Mouse (Mus musculus): ENCODE data around the gene Esr1. TPM values are rescaled to one million over a fixed set of nuclear protein-coding genes. Genes with fewer than 3 reads are reported as not detected.

The Esr1 gene
- polyA plus RNA-seq, 1 experiment = not detected

GRCm38 (mm10) chr10:4776714-4777090, 165.3 kb downstream of the Esr1 start:
- H3K4me3 ChIP-seq (ENCODE audit: low read depth, low read length) = no peak overlapping the region
- no peaks in the 10 kb centered on the region for H3K36me3 ChIP-seq (ENCODE audit: control insufficient read depth, insufficient read depth, low read length, poor library complexity, severe bottlenecking)
- H3K27me3 ChIP-seq (ENCODE audit: control insufficient read depth, insufficient read depth, low read length, poor library complexity, severe bottlenecking) = no peaks in the 10 kb centered on the region; the same call in 1 of the 2 replicates
- no peaks in the 10 kb centered on the region for H3K9me3 ChIP-seq (replicated peaks; ENCODE audit: control insufficient read depth, insufficient read depth, low read length, poor library complexity, severe bottlenecking)
- H3K27ac ChIP-seq (ENCODE audit: insufficient read depth, low read length) = no peak overlapping the region
- H3K4me1 ChIP-seq (ENCODE audit: control insufficient read depth, insufficient read depth, low read length) = no peaks in the 10 kb centered on the region
- TF ChIP-seq POLR2A (IDR thresholded peaks at IDR 0.05; ENCODE audit: insufficient read depth, low read length) (no peak), CTCF (IDR thresholded peaks at IDR 0.05; ENCODE audit: low read depth, low read length) (no peak), EP300 (IDR thresholded peaks at IDR 0.05; ENCODE audit: insufficient read depth, low read depth, low read length) (no peak)
- no peak overlapping the region for H3K9ac ChIP-seq (ENCODE audit: low read depth, poor library complexity, severe bottlenecking)

DNA sequence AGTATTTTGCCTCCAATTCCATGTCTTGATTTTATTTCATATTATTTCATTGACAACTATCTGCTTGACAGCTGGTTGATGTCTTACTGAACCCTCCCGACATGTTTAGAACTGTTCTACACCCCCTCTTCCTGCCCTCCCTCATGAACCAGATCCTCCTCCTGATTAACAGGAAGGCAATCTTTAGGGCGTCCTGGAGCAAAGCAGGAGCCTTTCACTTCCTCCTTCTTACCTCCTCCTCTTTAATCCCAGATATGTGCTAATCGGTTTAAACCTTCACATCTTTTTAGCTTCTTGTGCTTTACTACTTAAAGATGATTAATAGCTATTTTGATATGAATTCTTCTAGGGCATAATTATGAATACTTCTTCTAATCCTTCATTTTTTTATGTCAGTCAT, 166.6 kb downstream of the Esr1 start:
- no peaks in the 10 kb centered on the region for H3K4me1 ChIP-seq (ENCODE audit: control insufficient read depth, insufficient read depth, low read length)

GRCm38 (mm10) chr10:4780926-4781325, 169.5 kb downstream of the Esr1 start:
- TF ChIP-seq EP300 (IDR thresholded peaks at IDR 0.05; ENCODE audit: insufficient read depth, low read depth, low read length) (no peak), CTCF (IDR thresholded peaks at IDR 0.05; ENCODE audit: low read depth, low read length) (no peak), POLR2A (IDR thresholded peaks at IDR 0.05; ENCODE audit: insufficient read depth, low read length) (no peak)
- no peak overlapping the region for H3K9ac ChIP-seq (ENCODE audit: low read depth, poor library complexity, severe bottlenecking)
- no peaks in the 10 kb centered on the region for H3K9me3 ChIP-seq (replicated peaks; ENCODE audit: control insufficient read depth, insufficient read depth, low read length, poor library complexity, severe bottlenecking)
- H3K27ac ChIP-seq (ENCODE audit: insufficient read depth, low read length) = no peak overlapping the region
- no peak overlapping the region for H3K4me3 ChIP-seq (ENCODE audit: low read depth, low read length)
- H3K36me3 ChIP-seq (ENCODE audit: control insufficient read depth, insufficient read depth, low read length, poor library complexity, severe bottlenecking) = no peaks in the 10 kb centered on the region
- H3K27me3 ChIP-seq (ENCODE audit: control insufficient read depth, insufficient read depth, low read length, poor library complexity, severe bottlenecking) = peaks cover 1% of the 10 kb centered on the region
- no peaks in the 10 kb centered on the region for H3K4me1 ChIP-seq (ENCODE audit: control insufficient read depth, insufficient read depth, low read length)

More for the DNA sequence above, 166.6 kb downstream of the Esr1 start:
- no peak for TF ChIP-seq EP300 (IDR thresholded peaks at IDR 0.05; ENCODE audit: insufficient read depth, low read depth, low read length)
- no peak for TF ChIP-seq POLR2A (IDR thresholded peaks at IDR 0.05; ENCODE audit: insufficient read depth, low read length)
- TF ChIP-seq CTCF (IDR thresholded peaks at IDR 0.05; ENCODE audit: low read depth, low read length) = no peak
- Histone ChIP-seq H3K27ac (ENCODE audit: insufficient read depth, low read length) (no peak overlapping the region), H3K4me3 (ENCODE audit: low read depth, low read length) (no peak overlapping the region), H3K36me3 (ENCODE audit: control insufficient read depth, insufficient read depth, low read length, poor library complexity, severe bottlenecking) (no peaks in the 10 kb centered on the region), H3K9me3 (replicated peaks; ENCODE audit: control insufficient read depth, insufficient read depth, low read length, poor library complexity, severe bottlenecking) (no peaks in the 10 kb centered on the region), H3K27me3 (ENCODE audit: control insufficient read depth, insufficient read depth, low read length, poor library complexity, severe bottlenecking) (peaks cover 1% of the 10 kb centered on the region), H3K9ac (ENCODE audit: low read depth, poor library complexity, severe bottlenecking) (no peak overlapping the region)

DNA sequence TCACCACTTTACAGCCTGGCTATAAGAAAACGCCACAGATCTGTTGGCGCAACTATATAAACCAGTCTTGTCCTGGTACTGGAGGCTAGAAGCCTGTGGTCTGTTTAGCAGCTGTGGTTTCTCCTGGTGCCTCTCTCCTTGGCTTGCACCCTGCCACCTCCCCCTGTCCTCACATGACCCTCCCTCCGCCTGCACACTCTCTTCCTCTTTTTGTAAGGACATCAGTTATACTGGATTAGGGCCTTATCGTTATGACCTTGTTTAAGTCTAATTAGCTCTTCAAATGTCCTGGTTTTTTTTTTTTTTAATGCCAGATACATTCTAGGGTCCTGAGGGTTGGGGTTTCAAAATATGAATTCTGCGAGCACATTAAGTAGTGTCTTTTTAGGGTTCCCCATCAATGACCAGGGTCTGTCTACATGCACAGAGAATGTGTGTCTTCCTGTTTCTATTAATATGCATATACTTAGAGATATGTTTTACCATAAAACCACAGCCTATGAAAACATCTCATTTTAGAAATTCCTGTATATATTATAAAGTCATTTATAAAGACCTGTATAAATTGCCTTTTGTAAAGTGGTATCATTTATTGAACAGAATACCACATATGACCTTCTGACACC, 175.7 kb downstream of the Esr1 start:
- Histone ChIP-seq H3K27me3 (ENCODE audit: control insufficient read depth, insufficient read depth, low read length, poor library complexity, severe bottlenecking) (peaks cover under 1% of the 10 kb centered on the region; the same call in 1 of the 2 replicates), H3K4me3 (ENCODE audit: low read depth, low read length) (no peak overlapping the region), H3K27ac (ENCODE audit: insufficient read depth, low read length) (no peak overlapping the region), H3K36me3 (ENCODE audit: control insufficient read depth, insufficient read depth, low read length, poor library complexity, severe bottlenecking) (no peaks in the 10 kb centered on the region), H3K9ac (ENCODE audit: low read depth, poor library complexity, severe bottlenecking) (no peak overlapping the region), H3K4me1 (ENCODE audit: control insufficient read depth, insufficient read depth, low read length) (no peaks in the 10 kb centered on the region), H3K9me3 (replicated peaks; ENCODE audit: control insufficient read depth, insufficient read depth, low read length, poor library complexity, severe bottlenecking) (no peaks in the 10 kb centered on the region)
- TF ChIP-seq CTCF (IDR thresholded peaks at IDR 0.05; ENCODE audit: low read depth, low read length) = no peak
- no peak for TF ChIP-seq EP300 (IDR thresholded peaks at IDR 0.05; ENCODE audit: insufficient read depth, low read depth, low read length)
- TF ChIP-seq POLR2A (IDR thresholded peaks at IDR 0.05; ENCODE audit: insufficient read depth, low read length) = no peak

- H3K27ac ChIP-seq (ENCODE audit: insufficient read depth, low read length) = no peak overlapping the region
- no peak for TF ChIP-seq EP300 (IDR thresholded peaks at IDR 0.05; ENCODE audit: insufficient read depth, low read depth, low read length)
- no peak for TF ChIP-seq CTCF (IDR thresholded peaks at IDR 0.05; ENCODE audit: low read depth, low read length)
- no peak for TF ChIP-seq POLR2A (IDR thresholded peaks at IDR 0.05; ENCODE audit: insufficient read depth, low read length)
- no peaks in the 10 kb centered on the region for H3K4me1 ChIP-seq (ENCODE audit: control insufficient read depth, insufficient read depth, low read length)
- H3K9me3 ChIP-seq (replicated peaks; ENCODE audit: control insufficient read depth, insufficient read depth, low read length, poor library complexity, severe bottlenecking) = no peaks in the 10 kb centered on the region
- no peak overlapping the region for H3K9ac ChIP-seq (ENCODE audit: low read depth, poor library complexity, severe bottlenecking)
- no peak overlapping the region for H3K4me3 ChIP-seq (ENCODE audit: low read depth, low read length)
- H3K36me3 ChIP-seq (ENCODE audit: control insufficient read depth, insufficient read depth, low read length, poor library complexity, severe bottlenecking) = no peaks in the 10 kb centered on the region
- no peaks in the 10 kb centered on the region for H3K27me3 ChIP-seq (ENCODE audit: control insufficient read depth, insufficient read depth, low read length, poor library complexity, severe bottlenecking)
These were observed 186.9 kb downstream of the Esr1 start for GRCm38 (mm10) chr10:4798268-4798808.

DNA sequence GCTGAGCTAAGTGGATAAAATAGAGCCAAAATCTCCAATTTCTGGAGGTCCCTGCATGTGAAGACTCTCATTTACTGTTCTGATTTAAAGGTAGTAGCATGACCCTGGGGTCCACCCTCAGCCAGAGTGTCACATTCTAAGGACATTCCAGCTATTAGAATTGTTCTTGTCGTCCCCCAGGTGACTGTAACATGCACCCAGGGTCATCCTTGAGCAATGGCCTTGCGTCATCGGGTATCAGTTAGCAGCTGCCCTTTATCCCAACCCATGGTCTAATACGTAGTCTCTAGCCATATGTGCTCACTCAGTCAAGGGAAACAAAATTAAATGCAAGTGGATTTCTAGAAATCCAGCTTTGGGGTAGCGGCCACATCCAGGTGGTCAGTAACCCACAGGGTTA, 213.0 kb downstream of the Esr1 start:
- Histone ChIP-seq H3K36me3 (ENCODE audit: control insufficient read depth, insufficient read depth, low read length, poor library complexity, severe bottlenecking) (no peaks in the 10 kb centered on the region), H3K9me3 (replicated peaks; ENCODE audit: control insufficient read depth, insufficient read depth, low read length, poor library complexity, severe bottlenecking) (no peaks in the 10 kb centered on the region), H3K4me1 (ENCODE audit: control insufficient read depth, insufficient read depth, low read length) (no peaks in the 10 kb centered on the region), H3K27me3 (ENCODE audit: control insufficient read depth, insufficient read depth, low read length, poor library complexity, severe bottlenecking) (no peaks in the 10 kb centered on the region; the same call in none of the 2 replicates), H3K4me3 (ENCODE audit: low read depth, low read length) (no peak overlapping the region), H3K9ac (ENCODE audit: low read depth, poor library complexity, severe bottlenecking) (no peak overlapping the region), H3K27ac (ENCODE audit: insufficient read depth, low read length) (no peak overlapping the region)
- TF ChIP-seq EP300 (IDR thresholded peaks at IDR 0.05; ENCODE audit: insufficient read depth, low read depth, low read length) (no peak), POLR2A (IDR thresholded peaks at IDR 0.05; ENCODE audit: insufficient read depth, low read length) (no peak), CTCF (IDR thresholded peaks at IDR 0.05; ENCODE audit: low read depth, low read length) (no peak)
